ENCODE assay signal across 27 mouse cellular contexts in genomic region chr15:85733686-85734085, GRCm38 (mm10). TPM values are rescaled to one million over a fixed set of nuclear protein-coding genes. Genes with fewer than 3 reads are reported as not detected.
DNase-seq lines count a peak whose midpoint lies in the region; ATAC-seq lines count a peak whose summit lies in the region.
"Had no signal": no experiment of that assay in that cellular context is flagged by ENCODE, and none has a peak within 500 bp of the region (broad histone marks: within the 10 kb centered on the region; RNA-seq: fewer than 3 reads in every experiment).

No protein-coding gene starts in this region.

- H3K4me1 ChIP-seq in heart, embryonic 16.5 days (ENCODE audit: control insufficient read depth, insufficient read depth, low read length) = no peaks in the 10 kb centered on the region
- no peaks in the 10 kb centered on the region; the same call in 1 of the 2 replicates for H3K4me1 ChIP-seq in kidney, embryonic 14.5 days (ENCODE audit: control insufficient read depth, insufficient read depth, low read length)
- peaks cover 5% of the 10 kb centered on the region; the same call in 1 of the 2 replicates for H3K4me1 ChIP-seq in brown adipose tissue, adult 24 weeks (ENCODE audit: control insufficient read depth, insufficient read depth, insufficient read length, low read length)
- peaks cover 17% of the 10 kb centered on the region for H3K4me1 ChIP-seq in limb, embryonic 10.5 days

- H3K4me3 ChIP-seq in heart, embryonic 16.5 days (ENCODE audit: low read length) = no peak overlapping the region
- no peak overlapping the region for H3K4me3 ChIP-seq in kidney, embryonic 14.5 days (ENCODE audit: low read length)
- no peak overlapping the region for H3K4me3 ChIP-seq in brown adipose tissue, adult 24 weeks (ENCODE audit: insufficient read depth, low read depth, low read length)
- no peak overlapping the region for H3K4me3 ChIP-seq in limb, embryonic 10.5 days
- H3K4me3 ChIP-seq: megakaryocyte, embryonic 14.5 days had no signal

- no peak for ATAC-seq in heart, embryonic 16.5 days (replicated peaks; ENCODE audit: extremely low read depth, insufficient read depth, low FRiP score)
- no peak for ATAC-seq in kidney, embryonic 14.5 days (ENCODE audit: low FRiP score, low TSS enrichment)
- ATAC-seq: CD4-positive, CD25-positive, alpha-beta regulatory T cell, adult 4 months; forebrain, embryonic 16.5 days; inflammation-experienced regulatory T-cells, adult 6 months; lung, postnatal 0 days had no signal

- no peak overlapping the region for H3K4me2 ChIP-seq in heart, embryonic 16.5 days (ENCODE audit: low read depth, low read length)
- H3K4me2 ChIP-seq in kidney, embryonic 14.5 days (replicated peaks; ENCODE audit: low read depth, low read length) = no peak overlapping the region

- peaks cover 10% of the 10 kb centered on the region for H3K27me3 ChIP-seq in heart, embryonic 16.5 days (ENCODE audit: control insufficient read depth, insufficient read depth, low read length)
- H3K27me3 ChIP-seq in kidney, embryonic 14.5 days (ENCODE audit: control insufficient read depth, insufficient read depth, low read length) = peaks cover 47% of the 10 kb centered on the region
- peaks cover 86% of the 10 kb centered on the region for H3K27me3 ChIP-seq in limb, embryonic 10.5 days (ENCODE audit: low read depth, poor library complexity, severe bottlenecking)

- H3K9ac ChIP-seq in heart, embryonic 16.5 days (ENCODE audit: low read length) = no peak overlapping the region
- H3K9ac ChIP-seq in kidney, embryonic 14.5 days (ENCODE audit: low read depth, low read length) = no peak overlapping the region
- H3K9ac ChIP-seq: hindbrain, embryonic 14.5 days had no signal

- WGBS in heart, embryonic 16.5 days = 81% methylated on average over 2 of the region's 2 CpGs
- WGBS in kidney, embryonic 14.5 days = 89% methylated on average over 2 of the region's 2 CpGs
- WGBS in limb, embryonic 10.5 days = 86% methylated on average over 2 of the region's 2 CpGs

- H3K36me3 ChIP-seq in heart, embryonic 16.5 days (ENCODE audit: control insufficient read depth, insufficient read depth) = no peaks in the 10 kb centered on the region
- no peaks in the 10 kb centered on the region for H3K36me3 ChIP-seq in kidney, embryonic 14.5 days (ENCODE audit: control insufficient read depth, insufficient read depth, low read length)
- H3K36me3 ChIP-seq in limb, embryonic 10.5 days = no peaks in the 10 kb centered on the region
- H3K36me3 ChIP-seq: embryonic facial prominence, embryonic 13.5 days; forebrain, embryonic 10.5 days; heart, embryonic 13.5 days had no signal

- intact Hi-C loops in heart, postnatal 10 days (cut with DNase I) = loop anchor here (2.0 kb wide), 1 partner anchor 77 kb away; the partner anchor contains the start of gene Cdpf1

- no peaks in the 10 kb centered on the region for H3K9me3 ChIP-seq in heart, embryonic 16.5 days (replicated peaks; ENCODE audit: control insufficient read depth, low read length)
- H3K9me3 ChIP-seq in kidney, embryonic 14.5 days (ENCODE audit: control insufficient read depth, low read length) = no peaks in the 10 kb centered on the region
- no peaks in the 10 kb centered on the region for H3K9me3 ChIP-seq in limb, embryonic 10.5 days (replicated peaks)
- H3K9me3 ChIP-seq: embryonic facial prominence, embryonic 13.5 days; forebrain, embryonic 10.5 days; heart, embryonic 13.5 days had no signal

- peak overlapping the region; percentile 99 for H3K27ac ChIP-seq in heart, embryonic 16.5 days (ENCODE audit: low read length)
- no peak overlapping the region for H3K27ac ChIP-seq in kidney, embryonic 14.5 days (ENCODE audit: low read depth, low read length)
- peak overlapping the region; percentile 97 for H3K27ac ChIP-seq in brown adipose tissue, adult 24 weeks (replicated peaks; ENCODE audit: low read depth, low read length)
- no peak overlapping the region for H3K27ac ChIP-seq in limb, embryonic 10.5 days
- H3K27ac ChIP-seq: embryonic facial prominence, embryonic 13.5 days; forebrain, embryonic 10.5 days; hindbrain, embryonic 14.5 days had no signal

- no peak for DNase-seq in heart, postnatal 10 days
- DNase-seq in kidney, adult 8-10 months = peak; percentile 75 to 88
- peak; percentile 90 for DNase-seq in kidney, adult 9 months
- DNase-seq in limb, embryonic 10.5 days (ENCODE audit: low spot score) = no peak
- no peak for DNase-seq in urinary bladder, postnatal 10 days (ENCODE audit: low spot score)
- DNase-seq: cerebellum, adult 18-20 months; cerebellum, postnatal 10 days; gastrocnemius, postnatal 14 days; lung, adult 18-20 months; lung, postnatal 4 days; midbrain, embryonic 14.5 days; thymus, postnatal 4 days had no signal

RNA-seq across cellular contexts. Expression of gene Ppara, which starts 1.1 kb away (rescaled TPM):
- polyA plus RNA-seq in heart, embryonic 16.5 days (2015; fragmentation: Nextera tagmentation; extraction: Ambion mirVana) = 20.3 and 21.5 TPM in 2 replicates
- total RNA-seq in heart, postnatal 10 days (2021) = 10 to 100 TPM; 39.2 to 52.4 TPM
- polyA plus RNA-seq in kidney, embryonic 14.5 days (2014; fragmentation: Nextera tagmentation; extraction: Ambion mirVana) = 1.7 and 2.3 TPM in 2 replicates
- 53.5 and 108 TPM in 2 replicates for polyA plus RNA-seq in brown adipose tissue, adult 24 weeks (2012; ENCODE audit: insufficient read depth, insufficient read length, missing spikeins)
- polyA plus RNA-seq in limb, embryonic 10.5 days (2016; fragmentation: Nextera tagmentation; extraction: Ambion mirVana) = 0.16 and 0.45 TPM in 2 replicates
- total RNA-seq: common myeloid progenitor, adult 5-6 weeks; hematopoietic stem cell, adult 5-6 weeks; monocyte, adult 5-6 weeks had no signal
- polyA plus RNA-seq: inflammation-experienced regulatory T-cells, adult 6 months had no signal

Comparison
In these comparisons a context has a peak if more than half of its experiments do, and no peak if none do; other contexts are left out.
1. H3K27ac ChIP-seq: peak in heart, embryonic 16.5 days (single experiment) and brown adipose tissue, adult 24 weeks (single experiment); none in kidney, embryonic 14.5 days (single experiment) and limb, embryonic 10.5 days (single experiment).
2. DNase-seq: peak in kidney, adult 8-10 months (2 of 2) and kidney, adult 9 months (single experiment); none in heart, postnatal 10 days (0 of 2), limb, embryonic 10.5 days (single experiment) and urinary bladder, postnatal 10 days (single experiment).